Mouse (Mus musculus): ENCODE measurements around the gene Mthfr.

Mthfr gene

DNA sequence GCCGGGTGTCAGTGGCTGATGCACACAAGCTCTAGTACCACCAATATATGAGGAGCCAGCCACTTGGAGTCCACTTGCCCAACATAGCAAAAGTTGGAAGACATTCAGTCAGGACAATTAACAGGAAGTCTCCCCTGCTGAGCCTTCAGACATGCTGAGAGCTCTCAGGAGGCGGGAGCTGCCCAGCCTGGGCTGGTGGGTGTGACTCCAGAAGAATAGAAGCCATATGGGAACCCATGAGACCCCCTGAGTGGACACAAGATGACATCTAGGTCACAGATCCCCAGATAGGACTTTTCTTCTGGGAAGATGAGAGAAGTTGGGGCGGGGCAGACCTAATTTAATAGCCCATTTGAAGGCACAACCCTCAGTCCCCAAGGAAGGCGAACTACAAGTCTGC lies 50.3 kb downstream of the Mthfr start:
- no peak for DNase-seq (ENCODE audit: low spot score)

DNA sequence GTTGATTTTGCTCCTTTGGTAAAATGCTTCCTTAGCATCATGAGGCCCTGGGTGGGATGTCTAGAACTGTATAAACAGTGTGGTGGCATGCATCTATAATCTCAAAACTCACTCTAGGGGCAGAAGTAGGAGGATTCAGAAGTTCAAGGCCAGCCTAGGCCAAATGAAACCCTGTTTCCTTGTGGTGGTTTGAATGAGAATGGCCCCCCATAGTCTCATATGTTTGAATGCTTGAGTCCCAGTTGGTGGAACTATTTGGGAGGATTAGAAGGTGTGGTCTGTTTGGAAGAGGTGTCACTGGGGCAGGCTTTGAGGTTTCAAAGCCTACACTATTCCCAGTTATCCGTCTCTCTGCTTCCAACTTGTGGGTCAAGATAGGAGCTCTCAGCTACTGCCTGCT lies 52.3 kb downstream of the Mthfr start:
- no peak for DNase-seq (ENCODE audit: low spot score)

DNA sequence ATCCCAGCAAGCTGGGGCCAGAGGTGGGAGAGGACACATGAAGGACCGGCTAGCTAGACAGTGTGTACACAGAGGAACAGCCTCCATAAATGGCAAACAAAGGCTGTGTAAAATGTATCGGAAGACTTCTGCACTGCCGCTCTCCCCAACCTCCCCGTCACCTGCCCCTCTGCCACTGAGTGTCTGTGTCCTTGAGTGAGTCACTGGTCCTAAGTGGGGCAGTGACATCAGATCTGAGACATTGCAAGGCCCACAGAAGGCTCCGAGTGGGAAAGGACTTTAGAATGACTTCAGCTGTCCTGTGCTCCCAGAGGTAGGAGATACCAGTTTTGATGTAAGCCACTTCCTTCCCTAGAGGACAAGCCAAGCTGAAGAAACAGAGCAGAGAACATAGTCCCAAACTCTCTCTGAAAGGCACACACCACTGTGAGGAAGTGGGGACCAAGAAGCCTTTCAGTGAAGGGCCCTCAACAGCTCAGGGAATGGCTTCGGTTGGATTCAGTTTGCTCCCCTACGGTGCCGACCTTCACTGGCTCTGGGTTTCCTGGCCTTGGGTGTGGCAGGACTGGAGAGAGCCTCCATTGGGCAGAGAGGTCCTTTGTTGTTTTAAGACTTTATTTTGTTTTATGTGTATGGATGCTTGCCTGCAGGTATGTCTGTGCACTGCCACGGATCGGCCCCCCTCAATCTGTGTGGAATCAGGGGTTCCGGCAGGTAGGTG lies 53.8 kb downstream of the Mthfr start:
- no peak for DNase-seq (ENCODE audit: low spot score)

DNA sequence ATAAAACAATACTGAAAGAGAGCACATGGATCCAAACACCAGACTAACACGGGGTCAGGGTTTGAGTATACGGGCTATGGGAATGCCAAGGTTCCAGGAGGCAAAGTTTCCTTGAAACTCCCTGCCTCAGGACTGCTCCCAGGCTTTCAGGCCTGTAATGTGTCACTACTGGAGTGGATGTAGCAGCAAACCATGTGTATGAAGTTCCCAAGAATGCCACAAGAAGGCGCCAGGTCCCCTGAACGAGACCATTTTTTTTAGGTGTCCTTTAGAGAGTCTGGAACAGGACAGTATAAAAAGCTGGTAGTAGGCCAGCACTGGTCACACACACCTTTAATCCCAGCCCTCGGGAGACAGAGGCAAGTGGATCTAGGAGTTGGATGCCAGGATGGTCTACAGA lies 55.3 kb downstream of the Mthfr start:
- no peak for DNase-seq (ENCODE audit: low spot score)

DNA sequence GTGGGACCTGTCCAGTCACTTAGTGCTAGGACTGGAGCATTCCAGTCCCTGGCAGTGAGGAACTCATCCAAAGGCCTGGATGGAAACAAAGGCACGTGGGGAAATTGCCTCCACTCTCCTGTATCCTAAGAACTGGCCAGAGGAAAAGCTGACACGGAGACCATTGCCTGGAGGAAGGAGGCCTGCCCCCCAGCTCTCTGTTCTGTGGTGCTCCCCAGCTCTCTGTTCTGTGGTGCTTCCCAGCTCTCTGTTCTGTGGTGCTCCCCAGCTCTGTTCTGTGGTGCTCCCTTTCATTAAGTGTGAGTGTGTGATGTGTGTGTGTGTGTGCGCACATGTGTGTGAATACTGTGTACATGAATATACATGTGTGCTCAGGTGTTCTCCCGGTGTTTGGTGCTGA lies 56.2 kb downstream of the Mthfr start:
- no peak for DNase-seq (ENCODE audit: low spot score)

DNA sequence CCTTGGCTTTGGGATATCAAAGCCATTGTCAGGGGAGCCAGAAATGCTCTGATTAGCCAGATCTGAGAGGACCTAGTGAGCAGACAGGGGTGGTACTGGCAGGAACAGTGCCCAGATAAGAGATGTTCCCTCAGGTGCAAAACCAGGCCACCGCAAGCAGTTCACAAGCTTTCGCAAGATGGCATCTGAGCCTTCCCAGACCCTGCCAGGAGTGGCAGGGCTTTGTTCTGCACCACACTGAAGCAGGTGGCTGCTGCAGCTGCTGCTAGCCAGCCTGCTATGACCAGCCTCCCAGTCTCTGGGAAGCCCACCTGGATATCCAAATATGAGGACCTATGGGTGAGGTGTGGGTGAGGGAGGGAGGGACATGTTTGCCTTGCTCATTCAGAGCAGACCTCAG lies 59.1 kb downstream of the Mthfr start:
- DNase-seq (ENCODE audit: low spot score): no peak

DNA sequence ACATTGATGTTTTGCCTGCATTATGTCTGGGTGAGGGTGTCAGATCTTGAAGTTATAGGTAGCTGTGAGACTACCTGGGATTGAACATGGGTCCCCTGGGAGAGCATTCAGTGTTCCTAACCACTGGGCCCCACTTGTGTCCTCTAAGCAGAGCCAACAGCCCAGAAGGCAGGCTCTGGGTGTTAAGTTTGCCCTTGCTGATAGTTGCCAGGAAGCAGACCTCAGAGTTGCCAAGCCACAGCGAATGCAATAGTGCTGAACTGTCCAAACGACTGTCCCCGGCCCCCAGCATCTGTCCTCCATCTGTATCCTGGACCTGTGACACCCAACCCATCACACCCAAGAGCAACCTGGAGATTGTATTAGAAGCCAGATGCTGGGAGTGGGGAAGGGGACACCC lies 59.8 kb downstream of the Mthfr start:
- no peak for DNase-seq (ENCODE audit: low spot score)

DNA sequence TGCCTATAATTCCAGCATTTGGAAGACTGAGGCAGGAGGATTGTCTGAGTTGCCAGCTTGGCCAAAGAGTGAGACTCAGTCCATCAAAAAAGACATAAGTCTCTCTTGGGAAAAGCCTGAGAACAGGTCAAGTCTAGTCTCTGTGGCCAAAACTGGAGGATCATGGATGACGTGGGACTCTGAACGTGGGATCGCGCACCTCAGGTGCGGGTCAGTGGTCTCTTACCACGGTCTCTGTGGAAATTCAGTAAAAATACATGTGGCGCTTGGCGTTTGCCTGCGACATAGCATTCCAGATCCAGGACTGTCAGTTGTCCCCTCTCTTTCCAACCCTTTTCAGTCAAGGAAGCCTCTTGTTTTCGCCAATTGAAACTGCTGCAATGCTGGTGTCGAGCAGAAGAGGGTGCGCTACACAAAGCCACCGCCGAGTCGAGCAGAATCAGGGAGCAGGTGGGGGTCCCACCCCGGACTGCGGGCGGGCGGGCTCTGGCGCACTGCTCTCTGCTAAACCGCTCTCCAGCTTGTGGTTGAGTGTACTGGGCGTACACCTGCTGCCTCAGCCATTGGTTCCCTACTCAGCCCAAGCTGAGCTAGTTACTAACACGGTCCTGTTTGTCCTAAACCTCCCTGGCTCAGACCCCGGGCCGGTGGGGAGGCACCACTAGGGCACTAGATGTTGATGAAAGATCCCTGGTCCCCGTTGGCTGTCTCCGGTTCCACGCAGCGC lies 63.1 kb downstream of the Mthfr start:
- peak; percentile 76 for DNase-seq (ENCODE audit: low spot score)

DNA sequence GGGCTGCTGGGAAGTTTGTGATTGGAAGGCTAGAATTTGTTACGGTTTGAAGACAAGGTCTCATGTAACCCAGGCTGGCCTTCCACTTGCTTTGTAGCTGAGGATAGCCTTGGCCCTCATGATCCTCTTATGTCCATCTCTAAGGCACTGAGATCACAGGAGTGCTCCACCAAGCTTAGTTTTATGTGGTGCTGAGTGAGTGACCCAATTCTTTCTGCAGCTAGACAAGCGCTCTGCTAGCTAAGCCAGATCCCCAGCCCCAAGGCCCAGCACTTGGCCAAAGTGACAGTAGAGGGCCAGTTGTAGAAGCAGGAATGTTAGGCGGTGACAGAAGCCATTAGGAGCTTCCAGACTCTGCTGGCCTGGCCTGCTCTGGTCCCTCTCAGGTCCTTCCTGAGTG lies 65.3 kb downstream of the Mthfr start:
- DNase-seq (ENCODE audit: low spot score): no peak

DNA sequence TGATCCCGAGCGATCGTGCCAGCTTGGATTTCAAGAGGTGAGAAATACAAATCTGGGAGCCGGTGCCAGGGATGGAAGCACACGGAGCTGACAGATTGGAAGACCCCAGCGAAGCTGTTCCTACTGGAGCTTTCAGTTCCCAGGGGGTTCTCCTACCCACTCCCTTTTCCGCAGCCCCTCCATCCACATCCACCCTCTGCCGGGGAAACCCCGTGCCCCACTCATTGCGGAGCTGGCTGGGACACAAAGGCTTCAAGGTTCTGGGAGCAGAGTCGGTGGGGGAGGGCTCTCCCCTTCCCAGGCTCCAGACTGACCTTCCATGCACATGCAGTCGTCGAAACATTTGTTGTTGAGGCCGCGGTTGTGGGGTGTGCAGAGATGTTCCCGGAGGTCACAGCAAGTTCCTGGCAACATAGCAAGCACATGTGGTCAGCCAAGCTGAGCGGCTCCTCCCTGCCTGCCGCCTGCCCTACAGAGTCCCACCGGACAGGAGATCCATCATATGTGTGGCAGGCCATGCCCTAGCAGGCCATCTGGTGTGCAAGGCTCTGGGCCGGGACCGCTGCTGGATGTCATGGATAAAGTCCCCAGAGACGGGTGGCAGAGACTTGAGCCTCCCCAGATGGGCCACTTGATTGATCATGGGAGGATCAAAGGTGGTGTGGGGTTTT lies 68.9 kb downstream of the Mthfr start:
- no peak for DNase-seq (ENCODE audit: low spot score)

DNA sequence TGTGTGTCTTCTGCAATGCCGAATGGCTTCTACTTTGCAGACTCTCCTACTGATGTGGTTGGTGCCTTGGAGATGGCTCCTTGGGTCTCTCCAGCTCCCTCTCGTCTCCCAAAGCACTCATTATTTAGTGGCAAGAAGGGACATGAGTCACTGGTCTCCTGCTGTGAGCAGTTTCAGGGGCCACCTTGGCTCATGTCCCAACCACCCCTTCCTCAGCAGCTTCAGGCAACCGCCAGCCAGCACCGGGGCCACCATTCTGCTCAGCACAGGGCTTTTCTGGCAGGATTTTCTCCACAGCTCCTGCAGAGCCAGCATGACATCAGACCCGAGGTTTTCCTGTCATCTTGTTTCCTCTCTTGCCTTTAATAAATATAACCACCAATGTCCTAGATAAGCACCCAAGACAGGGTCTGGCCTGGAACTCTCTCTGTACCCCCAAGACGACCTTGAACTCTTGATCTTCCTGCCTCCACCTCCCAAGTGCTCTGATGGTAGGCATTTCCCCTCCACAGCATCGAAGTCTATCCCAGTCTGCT lies 69.8 kb downstream of the Mthfr start:
- no peak for DNase-seq (ENCODE audit: low spot score)

Measured in layer of hippocampus, adult 11-12 months (tissue).